Comparison of ENCODE assay signal across 7 mouse cellular contexts in the genomic region with DNA sequence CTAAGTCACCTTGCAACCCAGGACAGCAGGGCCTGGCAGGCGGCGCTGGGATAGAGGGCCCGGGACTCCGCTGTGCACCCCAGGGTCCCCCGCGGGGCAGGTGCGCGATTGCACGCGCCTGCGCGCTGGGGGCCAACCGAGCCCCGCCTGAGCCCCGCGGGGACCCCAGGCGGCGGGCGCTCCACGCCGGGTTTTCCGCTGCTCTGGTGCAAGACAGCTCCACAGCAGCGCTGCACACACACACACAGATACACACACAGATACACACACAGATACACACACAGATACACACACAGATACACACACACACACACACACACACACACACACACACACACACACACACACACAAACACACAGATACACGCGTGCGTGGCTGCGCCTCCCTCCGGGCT.
DNase-seq lines count a peak whose midpoint lies in the region; ATAC-seq and TF ChIP-seq lines count a peak whose summit lies in the region.
"Not testable (repeated sequence)": the region's sequence is repeated elsewhere in the genome, so short reads cannot be mapped to it uniquely, and the experiment has no call there.

No protein-coding gene starts in this region.

- ATAC-seq in embryonic facial prominence, embryonic 11.5 days (replicated peaks; ENCODE audit: insufficient number of reproducible peaks, low FRiP score, low TSS enrichment, low read depth): peak; percentile 53
- ATAC-seq in midbrain, embryonic 14.5 days (ENCODE audit: low FRiP score, low TSS enrichment): peak; percentile 77

- not testable (repeated sequence) for H3K4me1 ChIP-seq in embryonic facial prominence, embryonic 11.5 days (ENCODE audit: control insufficient read depth, insufficient read depth, low read length); kidney, adult 2 months (ENCODE audit: control insufficient read depth, insufficient read depth, low read length); midbrain, embryonic 14.5 days (ENCODE audit: control insufficient read depth, insufficient read depth, low read length)
- peaks cover 29% of the 10 kb centered on the region for H3K4me1 ChIP-seq in heart, embryonic 10.5 days

- H3K4me3 ChIP-seq in embryonic facial prominence, embryonic 11.5 days (ENCODE audit: low read depth, low read length): peak overlapping the region; percentile 78
- H3K4me3 ChIP-seq in heart, embryonic 10.5 days: peak overlapping the region; percentile 82
- peak overlapping the region; percentile 79 for H3K4me3 ChIP-seq in kidney, adult 2 months (ENCODE audit: insufficient read depth, low read depth, low read length)
- H3K4me3 ChIP-seq in midbrain, embryonic 14.5 days (replicated peaks; ENCODE audit: low read depth, low read length): peak overlapping the region; percentile 77

- not testable (repeated sequence) for H3K27me3 ChIP-seq in embryonic facial prominence, embryonic 11.5 days (ENCODE audit: control insufficient read depth, insufficient read depth, low read length); heart, embryonic 10.5 days (ENCODE audit: insufficient read depth, poor library complexity, severe bottlenecking); kidney, adult 2 months (replicated peaks; ENCODE audit: control insufficient read depth, insufficient read depth, low read length); midbrain, embryonic 14.5 days (ENCODE audit: control insufficient read depth, insufficient read depth, low read length)

- H3K27ac ChIP-seq in embryonic facial prominence, embryonic 11.5 days (replicated peaks; ENCODE audit: low read depth, low read length): 0 out of 2 replicates have a peak overlapping the region, but pooled peaks have one; percentile 29
- H3K27ac ChIP-seq in heart, embryonic 10.5 days: peak overlapping the region; percentile 87
- H3K27ac ChIP-seq in kidney, adult 2 months (ENCODE audit: insufficient read depth, low read depth, low read length): not testable (repeated sequence)
- H3K27ac ChIP-seq in midbrain, embryonic 14.5 days (replicated peaks; ENCODE audit: low read depth, low read length): peak overlapping the region; percentile 78

- H3K36me3 ChIP-seq in embryonic facial prominence, embryonic 11.5 days (replicated peaks; ENCODE audit: control insufficient read depth, insufficient read depth, low read depth, low read length); heart, embryonic 10.5 days; kidney, adult 2 months (ENCODE audit: control insufficient read depth, insufficient read depth, low read length); midbrain, embryonic 14.5 days (ENCODE audit: control insufficient read depth, insufficient read depth, low read length): not testable (repeated sequence)

- not testable (repeated sequence) for TF ChIP-seq POLR2A in kidney, adult 2 months (IDR thresholded peaks at IDR 0.05; ENCODE audit: low read depth, low read length)

- peak overlapping the region; percentile 91 for H3K4me2 ChIP-seq in embryonic facial prominence, embryonic 11.5 days (ENCODE audit: low read depth, low read length)
- H3K4me2 ChIP-seq in midbrain, embryonic 14.5 days (ENCODE audit: low read length): peak overlapping the region; percentile 96

- H3K9ac ChIP-seq in embryonic facial prominence, embryonic 11.5 days (replicated peaks; ENCODE audit: low read length): peak overlapping the region; percentile 70
- peak overlapping the region; percentile 77 for H3K9ac ChIP-seq in midbrain, embryonic 14.5 days (replicated peaks; ENCODE audit: low read length)

- DNase-seq in adrenal gland, postnatal 14 days: peak; percentile 75
- peak; percentile 67 for DNase-seq in embryonic facial prominence, embryonic 11.5 days (ENCODE audit: low spot score)
- not testable (repeated sequence) for DNase-seq in heart, embryonic 10.5 days (ENCODE audit: low spot score)
- DNase-seq in kidney, adult 2 months: peak; percentile 27
- peak; percentile 35 for DNase-seq in liver
- DNase-seq in midbrain, embryonic 14.5 days: peak; percentile 82
- peak; percentile 48 to 59 for DNase-seq in spleen, adult 18-20 months

- WGBS in embryonic facial prominence, embryonic 11.5 days: under 1% methylated on average over 28 of the region's 28 CpGs
- WGBS in heart, embryonic 10.5 days: under 1% methylated on average over 28 of the region's 28 CpGs
- WGBS in kidney, adult 2 months: under 1% methylated on average over 28 of the region's 28 CpGs
- WGBS in midbrain, embryonic 14.5 days: under 1% methylated on average over 28 of the region's 28 CpGs

- not testable (repeated sequence) for TF ChIP-seq CTCF in kidney, adult 2 months (conservative IDR thresholded peaks at IDR 0.05; ENCODE audit: insufficient read depth, insufficient read length, low read depth, low read length)

- not testable (repeated sequence) for H3K9me3 ChIP-seq in embryonic facial prominence, embryonic 11.5 days (replicated peaks; ENCODE audit: control insufficient read depth, low read length); heart, embryonic 10.5 days; midbrain, embryonic 14.5 days (ENCODE audit: control insufficient read depth, low read length)
